Mouse (Mus musculus) brain, adult 2 months (tissue): ENCODE measurements at regions not wholly inside any gene's neighbourhood (a gene's known extent, or its start where the extent isn't known, plus 50 kb on each side); places are given as distances from the start of the nearest gene placed in this dataset.

Experiments
- DNase-seq: peaks from one replicate; pipeline ENCODE4 v3.0.0; 2011; ENCODE audit warnings: low read depth, low spot score

DNA sequence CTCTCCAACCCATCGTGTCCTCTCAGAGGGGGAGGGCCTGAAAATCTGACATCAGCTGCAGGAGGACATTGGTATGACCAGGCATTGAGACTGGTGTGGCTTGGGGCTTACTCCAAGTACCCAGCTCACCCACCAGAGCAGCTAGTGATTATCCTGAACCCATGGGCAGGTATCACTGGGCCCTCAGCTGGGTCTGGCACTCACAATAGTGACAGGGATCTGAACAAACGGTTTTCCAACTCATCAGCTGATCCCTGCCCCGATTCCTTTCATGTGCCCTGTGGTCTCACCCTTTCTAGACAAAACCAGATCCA, 211.2 kb downstream of the Gm26897 start:
- no peak for DNase-seq

- no peak for DNase-seq
Measured at GRCm38 (mm10) chr5:111946281-111946680, 212.6 kb downstream of the Gm26897 start.

DNA sequence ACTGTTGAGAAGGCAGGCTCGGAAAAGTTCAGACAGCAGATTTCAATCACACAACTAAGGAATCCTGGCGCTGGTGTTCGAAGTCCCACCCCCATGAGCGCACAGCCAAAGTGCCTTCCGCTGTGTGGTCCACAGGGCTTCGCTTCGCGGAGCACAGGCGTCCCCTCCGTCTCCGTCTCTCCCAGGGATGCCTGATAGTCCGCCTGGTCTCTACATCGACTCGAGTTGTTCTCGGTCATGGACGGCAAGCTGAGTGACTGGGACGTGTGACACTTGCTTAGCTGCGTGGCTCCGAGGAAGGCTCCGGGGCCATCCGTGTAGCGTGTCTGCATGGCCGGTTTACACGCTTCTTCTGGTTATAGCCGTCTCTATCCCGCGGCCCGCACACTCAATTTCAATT, 224.0 kb downstream of the Gm26897 start:
- DNase-seq: no peak

DNA sequence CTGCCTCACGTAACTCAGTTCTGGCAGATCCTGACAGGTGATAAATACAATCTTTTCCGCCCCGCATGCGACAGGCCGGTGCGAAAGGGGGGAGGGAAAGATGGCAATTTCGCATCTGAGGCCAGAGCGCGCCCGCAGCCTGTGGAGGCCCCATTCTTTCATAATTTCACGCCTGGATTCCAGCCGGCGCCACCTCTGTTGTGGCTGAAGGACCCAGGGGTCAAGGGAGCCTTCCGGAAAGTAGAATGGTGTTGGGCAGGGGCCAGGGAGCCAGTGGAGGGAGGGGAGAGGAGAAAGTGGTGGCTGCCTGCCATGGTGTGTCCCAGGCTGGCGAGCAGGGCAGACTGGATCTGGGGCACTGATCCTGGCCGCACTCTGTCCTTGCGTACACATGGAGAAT, 224.5 kb downstream of the Gm26897 start:
- DNase-seq: no peak

DNA sequence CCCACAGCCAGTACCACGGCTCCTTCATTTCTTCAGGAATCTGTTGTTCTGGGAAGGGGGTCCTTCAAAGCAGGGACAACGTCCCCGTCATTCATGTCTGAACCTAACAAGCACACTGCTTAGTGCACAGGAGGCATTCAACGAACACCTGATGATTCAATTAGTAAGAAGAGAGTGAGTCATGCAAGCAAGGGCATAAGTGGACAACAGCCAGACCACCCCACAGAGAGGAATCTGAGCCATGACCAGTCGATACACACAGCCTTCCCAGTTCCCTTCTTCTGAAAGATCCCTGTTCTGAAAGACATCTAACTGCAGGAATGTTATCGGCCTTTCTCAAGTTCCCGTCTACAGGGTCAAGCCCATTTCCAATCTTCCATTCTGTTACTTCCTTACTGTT, 231.6 kb downstream of the Gm26897 start:
- no peak for DNase-seq

DNA sequence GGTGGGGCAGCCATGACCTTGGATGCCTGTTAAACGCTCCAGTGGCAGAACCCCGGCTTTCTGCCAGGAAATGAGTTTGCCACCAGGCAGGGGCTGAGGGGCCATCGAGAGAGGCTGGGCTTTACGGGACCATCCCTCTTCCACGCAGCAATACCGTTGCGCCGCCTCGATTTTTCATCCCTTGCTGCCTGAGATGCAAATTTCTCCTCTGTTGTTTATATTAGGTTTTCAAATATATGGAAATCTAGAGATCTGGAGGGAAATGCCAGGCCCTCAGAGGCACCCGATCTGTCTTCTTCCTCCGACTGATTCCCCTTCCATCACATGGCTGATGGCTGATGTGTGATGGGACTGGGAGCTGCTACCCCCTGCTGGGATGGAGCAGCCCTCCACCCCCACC, 234.4 kb downstream of the Gm26897 start:
- DNase-seq: no peak

GRCm38 (mm10) chr5:111968701-111969100, 235.0 kb downstream of the Gm26897 start:
- no peak for DNase-seq

- DNase-seq: no peak
Measured at GRCm38 (mm10) chr5:111971193-111971592, 237.5 kb downstream of the Gm26897 start.

DNA sequence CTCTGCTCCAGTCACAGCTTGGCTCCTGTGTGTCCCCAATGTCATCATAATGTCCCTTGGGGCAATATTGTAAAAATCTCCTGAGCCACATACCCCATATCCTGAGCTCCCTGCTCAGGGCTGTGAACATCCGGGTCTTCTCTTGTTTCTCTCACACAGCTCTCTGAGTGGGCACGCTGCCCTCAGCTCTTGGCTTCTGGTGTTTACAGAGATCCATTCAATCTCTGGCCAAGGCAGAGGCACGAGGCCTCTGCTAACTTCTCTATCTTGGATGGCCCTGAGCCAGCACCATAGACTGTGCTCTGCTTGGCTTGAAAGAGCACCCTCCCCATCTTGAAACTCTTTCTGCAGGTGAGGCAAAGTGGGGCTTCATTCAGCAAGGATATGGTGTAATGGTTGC, 238.2 kb downstream of the Gm26897 start:
- DNase-seq: peak; percentile 15

- peak; percentile 30 for DNase-seq
Measured at GRCm38 (mm10) chr5:111975686-111976085, 242.0 kb downstream of the Gm26897 start.

DNA sequence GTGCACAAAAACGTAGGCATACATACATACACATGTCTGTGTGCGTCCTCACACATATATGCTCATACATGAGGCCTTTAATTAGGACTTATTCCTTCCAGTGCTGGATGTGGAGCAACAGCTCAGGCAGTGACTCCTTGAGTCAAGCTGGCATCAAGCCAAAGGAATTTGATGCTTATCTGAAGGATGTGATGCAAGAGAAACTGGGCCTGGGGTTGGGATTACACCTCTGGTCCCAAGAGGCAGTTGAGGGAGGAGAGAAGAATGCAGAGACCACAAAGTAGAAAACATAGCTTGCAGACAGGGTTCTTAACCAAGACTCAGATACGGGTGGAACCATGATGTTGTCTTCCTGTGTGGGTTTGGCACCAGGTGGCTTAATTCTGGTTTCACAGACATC, 245.9 kb downstream of the Gm26897 start:
- DNase-seq: no peak

DNA sequence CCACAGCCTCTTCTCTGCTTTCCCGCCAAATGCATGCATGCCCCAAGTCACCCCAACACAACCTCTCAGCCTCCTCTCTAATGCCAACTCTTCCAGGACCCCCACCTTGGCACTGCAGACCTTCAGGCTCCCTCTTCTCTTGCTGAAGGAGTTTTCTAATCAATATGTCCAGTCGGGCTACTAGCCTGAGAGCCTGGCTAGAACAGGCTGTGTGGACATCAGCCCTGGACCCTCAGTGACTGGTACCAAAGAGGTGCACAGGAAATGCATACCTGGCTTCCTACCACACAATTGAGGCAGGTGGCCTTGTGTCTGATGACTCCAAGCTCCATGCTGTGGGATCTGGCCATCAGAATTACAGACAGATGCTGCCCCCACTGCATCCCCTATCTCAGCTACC, 248.4 kb downstream of the Gm26897 start:
- no peak for DNase-seq

- no peak for DNase-seq
Measured at GRCm38 (mm10) chr5:111985997-111986396, 252.3 kb downstream of the Gm26897 start.

DNA sequence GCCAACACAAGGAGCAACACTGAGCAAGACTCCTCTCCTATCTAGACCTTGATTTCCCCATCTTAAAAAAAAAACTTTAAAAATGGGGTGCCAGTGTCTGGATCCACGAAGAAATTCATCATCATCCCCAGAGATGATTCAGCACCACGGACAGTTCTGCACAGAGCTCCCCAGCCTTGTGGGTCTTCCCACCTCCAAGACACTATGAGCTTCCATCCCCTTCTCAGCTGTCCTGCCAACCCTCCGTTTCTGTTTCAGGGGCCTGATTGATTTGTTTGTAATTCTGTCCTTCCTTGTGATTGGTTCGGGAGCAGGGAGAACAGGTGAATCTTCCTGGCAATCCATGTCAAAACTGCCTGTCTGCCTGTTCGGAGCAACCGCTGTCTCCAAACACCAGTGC, 253.3 kb downstream of the Gm26897 start:
- no peak for DNase-seq

DNA sequence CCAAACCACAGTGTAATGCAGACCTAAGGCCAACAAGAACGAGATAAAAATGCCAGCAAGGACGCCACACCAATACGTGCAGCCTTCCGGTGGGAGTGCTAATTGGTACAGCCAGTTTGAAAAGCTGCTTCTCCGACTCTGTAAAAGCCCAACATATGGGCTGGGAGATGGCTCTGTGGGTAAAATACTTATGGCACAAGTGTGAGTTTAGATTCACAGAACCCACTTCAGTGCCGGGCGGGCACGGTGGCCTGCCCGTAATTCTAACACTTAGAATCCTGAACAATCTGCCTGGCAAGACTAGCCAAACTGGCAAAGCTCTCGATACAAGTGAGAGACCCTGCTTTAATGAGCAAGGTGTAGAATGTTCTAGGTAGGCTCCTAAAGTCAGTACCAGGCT, 258.1 kb downstream of the Gm26897 start:
- DNase-seq: no peak

DNA sequence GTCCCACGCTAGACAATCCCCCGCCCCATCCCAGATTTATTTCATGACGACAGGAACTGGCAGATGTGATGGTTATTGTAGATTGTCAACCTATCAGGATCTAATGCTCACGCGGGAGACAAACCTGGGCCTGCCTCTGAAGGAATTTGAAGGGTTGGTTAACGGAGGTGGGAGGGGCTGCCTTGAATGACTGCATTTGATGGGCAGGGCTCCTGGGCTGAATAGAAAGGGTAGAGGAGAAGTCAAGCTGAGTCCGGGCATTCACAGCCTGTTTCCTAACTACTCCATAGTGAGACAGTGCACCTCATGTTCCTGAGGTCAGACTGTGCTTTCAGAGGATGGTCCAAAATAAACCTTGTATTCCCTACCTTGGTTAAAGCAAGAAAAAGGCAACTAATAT, 259.1 kb downstream of the Cryba4 start:
- DNase-seq: no peak

DNA sequence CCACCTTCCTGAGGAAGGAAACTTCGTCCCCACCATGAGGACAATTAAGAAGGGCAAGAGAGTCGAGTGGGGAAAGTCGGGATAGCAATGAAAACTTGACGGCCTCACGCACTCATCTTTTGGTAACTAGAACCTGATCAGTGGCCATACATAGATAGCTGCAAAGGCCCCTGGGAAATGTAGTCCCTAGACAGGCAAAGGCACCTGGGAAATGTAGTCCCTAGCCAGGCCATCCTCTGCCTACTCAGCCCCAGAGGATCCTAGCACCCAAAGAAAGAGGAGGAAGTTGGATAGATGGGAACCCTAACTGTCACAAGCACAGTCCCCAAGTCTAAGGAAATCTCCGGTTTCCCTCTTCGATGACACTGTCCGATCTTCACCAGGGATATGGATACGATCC, 258.4 kb downstream of the Cryba4 start:
- no peak for DNase-seq

DNA sequence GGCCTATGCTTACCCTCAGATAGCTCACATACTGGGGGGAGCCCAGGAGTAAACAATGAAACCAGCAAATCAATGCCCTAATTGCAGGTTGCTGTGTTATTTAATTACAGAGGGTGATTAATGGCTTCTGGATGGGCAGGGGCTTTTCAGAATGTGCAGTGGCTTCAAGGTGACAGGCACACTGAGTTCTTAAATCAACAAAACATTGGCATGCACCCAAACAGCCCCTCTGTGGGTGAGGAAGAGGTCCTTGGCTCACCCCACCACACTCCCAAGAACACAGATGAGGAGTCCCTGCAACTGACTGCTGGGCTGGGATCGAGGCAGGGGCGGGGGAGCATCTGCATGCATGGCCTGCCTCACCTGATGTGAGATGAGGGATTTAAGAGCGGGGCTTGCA, 255.5 kb downstream of the Cryba4 start:
- DNase-seq: no peak

DNA sequence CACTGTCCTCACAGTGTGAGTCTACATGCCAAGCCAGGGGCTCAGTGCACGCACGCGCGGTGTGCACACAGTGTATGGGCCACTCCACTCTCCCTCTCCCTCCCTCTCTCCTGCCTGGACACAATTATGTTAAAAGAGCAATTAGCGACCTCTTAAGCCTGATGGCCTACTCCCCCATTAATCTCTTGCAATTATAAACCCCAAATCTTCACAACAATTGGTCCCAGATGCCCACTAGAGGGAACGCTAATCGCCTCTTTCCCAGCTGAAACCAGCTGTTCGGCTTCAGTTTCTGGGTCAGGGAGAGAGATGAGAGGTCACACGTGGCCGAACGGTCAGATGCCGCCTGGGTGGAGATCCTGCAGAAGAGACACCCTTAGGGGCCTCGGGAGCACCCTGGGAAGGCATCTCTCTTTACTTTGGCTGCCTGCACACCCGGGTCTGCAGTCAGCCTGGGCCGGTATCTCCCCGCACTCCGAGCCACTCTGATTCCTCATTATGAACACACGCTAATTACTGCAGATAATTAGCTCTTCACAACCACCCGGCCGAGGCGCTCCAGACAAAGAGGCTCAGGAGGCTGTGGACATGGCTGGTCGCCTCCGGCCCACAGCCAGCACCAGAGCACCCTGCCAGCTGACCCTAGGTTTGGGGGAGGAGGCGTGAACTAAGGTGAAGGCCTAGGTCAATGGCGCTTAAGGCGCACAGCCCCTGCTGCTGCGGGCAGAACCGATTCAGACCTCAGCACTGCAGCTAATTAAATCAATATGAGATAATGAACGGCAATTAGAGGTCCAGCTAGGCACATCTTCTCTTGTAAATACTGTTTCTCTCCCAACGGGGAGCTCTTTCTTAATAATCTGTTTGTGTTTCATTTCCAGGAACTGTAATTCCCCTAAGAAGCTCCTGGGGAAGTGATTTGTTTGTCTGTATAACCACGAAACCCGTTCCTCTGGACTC, 250.3 kb downstream of the Cryba4 start:
- peak; percentile 14 for DNase-seq

DNA sequence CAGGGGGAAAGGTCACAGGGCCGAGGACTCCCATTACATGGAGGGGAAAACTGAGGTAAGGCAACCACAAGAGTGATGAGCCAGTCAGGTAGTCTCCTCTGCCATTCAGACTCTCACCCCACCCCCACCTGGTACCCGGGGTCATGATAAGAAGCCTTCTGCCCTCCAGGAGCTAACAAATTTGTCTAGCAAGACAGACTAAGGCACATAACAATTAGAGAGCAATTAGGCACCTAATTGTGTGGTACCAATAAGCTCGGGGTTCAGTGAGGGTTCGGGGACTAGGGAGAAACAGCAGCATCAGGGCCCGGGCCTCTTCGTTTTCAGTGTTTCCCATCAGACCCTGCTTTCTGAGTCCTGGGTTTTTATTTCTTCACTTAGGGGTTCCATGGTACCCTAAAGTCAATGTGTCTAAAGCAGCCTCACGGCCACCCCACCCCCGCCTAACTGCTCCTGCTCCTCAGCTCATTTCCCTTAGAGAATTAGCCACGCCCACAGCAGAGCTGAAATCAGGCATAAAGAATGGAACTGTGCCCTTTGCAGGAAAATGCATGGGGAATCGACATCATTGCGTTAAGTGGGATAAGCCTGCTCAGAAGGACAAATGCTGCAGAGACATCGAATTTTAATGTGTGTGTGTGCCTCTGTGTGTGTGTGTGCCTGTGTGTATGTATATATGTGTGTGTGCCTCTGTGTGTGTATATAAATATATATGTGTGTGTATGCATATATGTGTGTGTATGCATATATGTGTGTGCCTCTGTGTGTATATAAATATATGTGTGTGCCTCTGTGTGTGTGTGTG, 249.3 kb downstream of the Cryba4 start:
- no peak for DNase-seq

DNA sequence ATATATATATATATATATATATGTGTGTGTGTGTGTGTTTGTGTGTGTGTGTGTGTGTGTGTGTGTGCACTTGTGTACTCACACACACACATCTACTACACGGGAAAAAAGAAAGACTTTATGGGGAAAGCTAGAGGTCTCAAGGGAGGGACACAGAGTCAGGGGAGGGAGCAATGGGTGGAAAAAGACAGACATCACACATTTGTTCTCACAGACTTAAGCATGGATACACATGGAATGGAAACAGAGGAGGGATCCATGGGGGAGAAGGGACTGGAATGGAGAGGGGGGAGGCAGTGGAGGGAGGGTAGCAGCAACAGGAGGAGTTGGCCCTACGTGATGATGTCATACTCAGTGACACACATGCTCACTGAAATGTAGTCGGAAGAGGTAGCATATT, 248.3 kb downstream of the Cryba4 start:
- DNase-seq: no peak

GRCm38 (mm10) chr5:112012505-112013164, 239.7 kb downstream of the Cryba4 start:
- DNase-seq: peak; percentile 40
